Mouse (Mus musculus): ENCODE measurements around the gene Romo1.

DNA sequence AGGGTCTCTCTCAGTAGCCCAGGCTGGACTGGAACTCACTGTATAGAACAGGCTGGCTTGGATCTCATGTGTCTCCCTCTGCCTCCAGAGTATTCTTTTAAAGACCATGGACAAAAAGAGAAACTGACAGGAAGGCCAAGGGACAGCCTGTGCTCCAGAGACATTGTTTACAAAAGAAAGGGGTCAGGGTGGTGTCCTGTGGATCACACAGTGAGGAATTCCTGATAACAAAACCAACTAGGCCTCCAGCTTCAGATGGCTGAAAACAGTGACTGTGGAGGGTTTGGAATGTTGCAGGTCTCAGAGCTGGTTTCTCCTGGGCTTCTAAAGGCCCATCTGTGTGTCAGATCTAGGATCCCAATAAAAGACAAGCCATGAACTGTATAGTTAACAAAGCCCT lies 50.7 kb downstream of the Romo1 start:
- TF ChIP-seq CTCF (IDR thresholded peaks at IDR 0.05; ENCODE audit: borderline replicate concordance, extremely low read depth, insufficient read depth, insufficient read length) (no peak), POLR2A (IDR thresholded peaks at IDR 0.05; ENCODE audit: borderline replicate concordance, extremely low read depth, insufficient read depth, insufficient read length, poor library complexity, severe bottlenecking) (no peak)

All from brain, embryonic 14.5 days (tissue).